Mouse (Mus musculus) NIH3T3 (cell line): ENCODE measurements around the gene Rnase11.
"Not testable (repeated sequence)": the region's sequence is repeated elsewhere in the genome, so short reads cannot be mapped to it uniquely, and the experiment has no call there.

Experiments
- DNase-seq: peaks from one replicate; pipeline ENCODE4 v3.0.0-alpha.2; 2012; ENCODE audit warnings: low read depth

Rnase11 gene

DNA sequence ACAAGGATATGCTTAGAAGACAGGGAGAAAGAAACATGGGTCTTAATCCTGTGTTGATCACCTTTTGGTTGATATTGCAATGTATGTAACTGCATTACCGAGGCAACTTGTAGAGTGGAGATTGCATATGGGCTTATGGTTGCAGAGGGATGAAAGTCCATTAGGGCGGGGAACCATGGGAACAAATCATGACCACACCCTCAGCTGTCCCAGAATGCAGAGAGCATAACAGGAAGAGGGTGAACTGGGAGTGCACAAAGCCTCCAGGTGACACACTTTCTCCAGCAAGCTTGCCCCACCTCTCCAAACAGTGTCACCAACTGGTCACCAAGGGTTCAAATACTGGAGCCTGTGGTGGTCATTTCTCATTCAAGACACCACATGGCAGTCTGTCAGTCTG lies 31.1 kb upstream of the Rnase11 start:
- no peak for DNase-seq

GRCm38 (mm10) chr14:51079180-51079579 lies 29.2 kb upstream of the Rnase11 start:
- no peak for DNase-seq

DNA sequence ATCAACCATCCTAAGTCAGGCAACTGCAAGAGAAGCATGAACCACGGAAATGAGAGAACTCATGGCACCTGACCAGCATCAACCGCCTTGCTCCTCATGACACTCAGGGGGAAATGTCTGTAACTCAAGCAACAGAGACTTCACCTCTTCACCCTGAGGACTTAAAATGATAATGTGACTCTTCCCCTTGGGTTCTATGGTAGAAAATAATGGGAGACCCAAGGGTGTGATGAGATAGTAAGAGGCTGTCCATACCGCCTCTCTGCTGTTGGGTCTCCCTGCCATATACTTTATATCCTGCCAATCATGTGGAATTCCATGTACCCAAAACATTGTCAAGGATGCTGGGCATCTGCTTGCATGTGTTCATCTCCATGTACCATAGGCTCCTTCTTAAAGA lies 24.4 kb upstream of the Rnase11 start, which contains the start of gene Olfr750:
Gene Olfr750 (minus strand): TSS at position 101 of the 400 bp plus-strand sequence.
- no peak for DNase-seq

DNA sequence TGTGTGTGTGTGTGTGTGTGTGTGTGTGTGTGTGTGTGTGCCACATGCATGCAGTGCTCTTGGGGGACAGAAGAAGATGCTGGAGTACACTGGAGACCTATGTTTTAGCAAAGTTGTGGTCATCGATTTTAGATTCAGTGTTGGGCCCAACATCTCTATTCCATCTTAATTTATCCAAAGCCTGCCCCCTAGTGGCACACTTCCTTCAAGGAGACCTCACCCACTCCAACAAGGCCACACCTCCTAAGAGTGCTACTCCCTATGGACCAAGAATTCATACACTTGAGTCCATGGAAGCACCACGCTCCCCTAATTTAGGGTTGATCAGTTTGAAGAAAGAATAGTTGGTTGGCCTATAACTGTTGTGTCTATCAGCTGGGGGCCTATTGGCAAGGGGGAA lies 19.7 kb upstream of the Rnase11 start:
- peak; percentile 67 for DNase-seq

DNA sequence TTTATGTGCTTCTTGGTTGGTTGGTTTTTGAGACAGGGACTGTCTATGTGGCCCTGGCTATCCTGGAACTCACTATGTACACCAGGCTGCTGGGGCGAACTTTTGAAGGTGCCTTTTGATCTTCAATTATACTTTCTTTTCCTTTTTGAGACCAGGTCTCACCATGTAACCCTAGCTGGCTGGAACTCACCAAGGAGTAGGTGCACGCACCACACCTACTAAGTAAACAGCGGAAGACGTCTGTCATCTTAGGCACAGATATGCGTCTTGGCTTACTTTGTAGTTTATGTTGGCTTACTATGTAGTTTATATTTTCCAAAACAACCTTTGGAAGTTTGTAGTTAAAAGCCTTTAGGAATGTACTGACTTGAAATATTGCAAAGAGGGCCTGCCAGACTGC lies 19.0 kb upstream of the Rnase11 start:
- no peak for DNase-seq

GRCm38 (mm10) chr14:51060761-51061160 lies 10.8 kb upstream of the Rnase11 start:
- no peak for DNase-seq

DNA sequence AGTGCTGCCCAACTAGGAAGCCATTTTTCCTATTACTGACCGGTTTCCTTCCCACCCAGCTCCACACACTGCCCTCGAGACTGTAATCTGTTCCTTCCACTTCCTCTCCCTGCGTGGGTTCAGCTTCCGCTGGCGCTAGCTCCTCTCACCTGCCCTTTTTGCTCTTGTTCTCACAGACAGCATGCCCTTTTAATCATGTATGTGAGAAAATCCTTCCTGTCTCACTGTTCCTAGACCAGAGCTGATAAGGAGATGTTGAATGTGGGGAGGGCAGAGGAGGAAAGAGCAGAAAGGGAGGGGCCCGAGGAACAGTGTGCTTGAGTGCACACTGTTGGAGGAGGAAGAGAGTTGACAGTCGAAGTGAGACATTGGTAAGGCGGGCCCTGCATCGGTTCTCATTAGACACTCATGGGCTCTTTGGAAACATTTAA lies 7.5 kb upstream of the Rnase11 start, which contains the start of gene Rnase12:
Gene Rnase12 (minus strand): TSS at position 261 of the 431 bp plus-strand sequence.
- DNase-seq: no peak

DNA sequence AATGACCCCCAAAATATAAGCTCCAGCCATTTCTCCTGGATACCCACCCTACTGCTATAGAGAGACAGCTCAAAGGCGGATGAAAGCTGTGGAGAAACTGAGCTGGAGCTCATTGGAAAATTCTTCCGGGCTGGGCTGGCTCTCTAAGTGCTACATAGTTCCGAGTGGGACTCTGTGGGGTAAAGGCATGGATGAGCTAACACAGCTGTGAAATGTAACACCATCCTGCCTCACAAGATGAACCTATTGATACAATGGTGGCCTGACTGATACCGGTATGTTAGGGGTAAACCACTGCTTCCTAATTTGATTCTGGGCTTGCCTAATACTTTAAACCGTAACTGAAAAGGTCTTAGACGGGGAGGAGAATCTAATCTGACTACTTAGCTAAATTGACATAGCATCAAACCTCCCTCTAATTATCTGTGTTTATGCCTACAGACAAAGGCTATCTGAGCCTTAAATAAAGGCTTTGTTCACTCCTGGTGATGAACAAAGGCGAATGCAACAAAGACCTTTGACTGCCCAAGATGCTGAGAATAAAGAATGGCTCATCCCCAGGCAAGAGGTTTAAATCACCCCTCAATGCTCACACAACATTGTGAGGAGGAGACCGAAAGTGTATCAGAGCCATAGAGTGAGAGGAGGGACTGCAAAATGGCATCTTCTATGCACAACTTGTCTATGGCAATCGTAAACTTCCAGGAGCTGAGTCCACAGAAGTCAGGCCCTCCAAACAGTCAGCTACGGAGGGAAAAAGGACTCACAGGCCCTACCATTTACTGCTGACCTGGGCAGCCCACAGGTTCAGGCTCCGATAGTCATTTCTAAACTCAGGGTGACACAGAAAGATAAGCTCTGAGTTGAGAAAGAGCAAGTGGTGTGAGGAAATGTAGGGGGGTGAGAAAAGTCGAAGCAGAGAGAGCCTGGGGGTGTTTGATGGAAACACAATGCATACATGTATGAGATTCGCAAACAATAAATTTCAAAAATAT lies 4.6 kb upstream of the Rnase11 start:
- DNase-seq: no peak

GRCm38 (mm10) chr14:51053176-51053575 lies 3.2 kb upstream of the Rnase11 start:
- DNase-seq: no peak

DNA sequence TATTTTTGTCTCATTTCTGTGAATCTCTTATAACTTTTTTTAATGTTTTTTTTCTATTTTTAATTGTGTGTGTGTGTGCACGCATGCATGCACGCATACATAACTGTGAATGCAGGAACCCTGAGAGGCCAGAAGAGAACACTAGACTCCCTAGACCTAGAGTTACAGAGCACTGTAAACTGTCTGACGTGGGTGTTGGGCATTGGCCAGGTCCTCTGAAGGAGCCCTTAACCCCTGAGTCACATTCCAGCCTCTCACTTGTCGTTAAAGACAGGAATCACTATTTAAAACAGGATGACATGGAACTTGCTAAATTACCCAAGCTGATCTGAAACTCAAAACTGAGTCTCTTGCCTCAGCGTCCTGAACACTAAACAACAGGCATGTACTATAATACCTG lies 2.0 kb upstream of the Rnase11 start:
- DNase-seq: peak; percentile 45

GRCm38 (mm10) chr14:51047846-51048245 lies 2.1 kb downstream of the Rnase11 start:
- no peak for DNase-seq

GRCm38 (mm10) chr14:51041769-51042168 lies 8.2 kb downstream of the Rnase11 start, which contains the start of gene Rnase9:
Gene Rnase9, minus strand, starts transcription at chr14:51041869.
- DNase-seq: no peak

DNA sequence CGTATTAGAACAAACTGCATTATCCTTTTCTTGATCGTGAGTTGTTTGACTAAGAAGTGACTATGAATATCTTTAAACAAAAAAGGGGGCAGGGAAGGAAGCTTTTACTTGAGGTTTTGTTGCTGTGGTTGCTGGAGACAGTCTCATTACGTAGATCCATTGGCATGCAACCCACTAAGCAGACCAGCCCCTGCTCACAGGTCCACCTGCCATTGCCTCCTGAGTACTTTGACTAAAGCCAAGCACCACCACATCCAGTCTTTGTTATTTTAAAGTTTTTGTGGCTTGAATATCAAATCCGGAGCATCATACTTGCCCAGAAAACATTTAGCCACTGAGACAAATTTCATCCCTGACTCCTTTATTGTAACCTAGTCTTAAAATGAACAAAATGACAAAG lies 13.7 kb downstream of the Rnase11 start:
- no peak for DNase-seq

DNA sequence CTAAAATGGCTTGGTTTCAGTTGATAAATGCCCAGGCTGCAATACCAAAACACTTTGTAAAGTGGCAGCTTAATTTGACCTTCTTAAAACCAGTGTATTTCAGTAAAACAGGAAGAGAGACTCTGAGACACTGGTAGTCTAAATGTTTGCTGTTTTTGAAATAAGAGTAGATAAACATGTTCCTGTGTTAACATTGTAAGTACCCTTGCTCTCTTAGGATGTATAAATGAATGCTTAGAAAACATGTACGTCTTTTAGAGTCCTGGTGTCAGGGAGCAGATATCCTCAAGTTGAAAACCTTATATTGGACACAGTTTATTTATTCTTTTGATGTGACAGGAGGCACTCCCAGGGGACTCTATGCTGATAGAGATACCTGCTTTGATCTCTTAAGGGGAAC lies 14.8 kb downstream of the Rnase11 start:
- DNase-seq: no peak

DNA sequence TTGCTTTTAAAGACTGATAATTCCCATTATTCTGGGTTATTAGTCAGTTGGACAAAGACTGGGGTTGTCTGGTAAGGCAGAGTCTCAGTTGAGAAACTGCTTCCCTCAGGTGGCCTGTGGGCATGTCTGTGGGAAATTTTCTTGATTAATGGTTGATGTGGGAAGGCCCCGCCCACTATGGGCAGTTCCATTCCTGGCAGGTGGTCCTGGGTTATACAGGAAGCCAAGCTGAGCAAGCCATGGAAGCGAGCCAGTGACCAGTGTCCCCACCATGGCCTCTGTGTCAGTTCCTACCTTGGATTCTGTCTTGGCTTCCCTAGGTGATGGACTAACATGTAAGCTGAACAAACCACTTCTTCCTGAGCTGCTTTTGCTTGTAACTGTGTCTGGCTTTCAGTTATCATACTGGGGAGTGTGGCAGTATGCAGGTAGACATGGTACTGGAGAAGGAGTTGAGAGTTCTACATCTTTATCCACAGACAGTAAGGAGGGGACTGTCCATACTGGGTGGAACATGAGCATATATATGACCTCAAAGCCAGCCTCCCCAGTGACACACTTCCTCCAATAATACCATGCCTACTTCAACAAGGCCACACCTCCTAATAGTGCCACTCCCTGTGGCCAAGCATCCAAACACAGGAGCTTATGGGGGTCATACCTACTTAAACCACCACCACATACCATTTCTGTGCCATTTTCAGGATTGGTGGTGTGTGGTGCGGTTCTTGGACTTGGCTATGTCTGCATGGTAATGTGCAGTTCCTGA lies 22.4 kb downstream of the Rnase11 start:
- DNase-seq: no peak

DNA sequence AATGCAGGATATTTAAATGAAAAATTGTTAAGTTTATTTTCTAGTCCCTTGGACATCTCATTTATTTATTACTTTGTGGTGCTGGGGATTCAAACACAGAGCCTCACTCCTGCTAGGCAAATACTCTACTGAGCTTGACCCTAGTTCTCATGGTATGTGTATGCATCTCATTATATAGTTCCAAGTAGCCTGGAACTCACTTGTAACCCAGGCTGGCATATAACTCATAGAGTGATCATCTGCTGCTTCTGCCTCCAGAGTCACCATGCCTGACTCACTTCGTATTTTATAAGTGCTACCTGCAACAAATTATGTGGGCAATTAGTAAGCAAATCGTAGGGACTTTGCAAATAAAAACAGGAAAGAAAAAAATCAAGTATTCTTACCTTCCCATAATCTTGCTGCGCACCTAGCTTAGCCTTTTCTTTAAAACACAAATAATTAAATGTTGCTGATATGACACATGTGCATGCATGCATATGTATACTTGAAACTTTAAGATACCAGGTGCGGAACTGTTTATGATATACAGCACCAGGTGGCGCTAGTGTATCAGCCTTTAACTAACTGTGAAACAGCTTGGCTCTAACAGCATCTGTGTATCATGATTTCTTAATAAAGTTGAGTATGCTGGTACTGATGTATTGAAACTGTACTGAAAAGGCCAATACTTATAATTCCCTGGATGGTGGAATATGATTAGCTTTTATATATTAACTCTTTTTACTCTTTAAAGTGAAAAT lies 23.4 kb downstream of the Rnase11 start:
- DNase-seq: peak; percentile 90

DNA sequence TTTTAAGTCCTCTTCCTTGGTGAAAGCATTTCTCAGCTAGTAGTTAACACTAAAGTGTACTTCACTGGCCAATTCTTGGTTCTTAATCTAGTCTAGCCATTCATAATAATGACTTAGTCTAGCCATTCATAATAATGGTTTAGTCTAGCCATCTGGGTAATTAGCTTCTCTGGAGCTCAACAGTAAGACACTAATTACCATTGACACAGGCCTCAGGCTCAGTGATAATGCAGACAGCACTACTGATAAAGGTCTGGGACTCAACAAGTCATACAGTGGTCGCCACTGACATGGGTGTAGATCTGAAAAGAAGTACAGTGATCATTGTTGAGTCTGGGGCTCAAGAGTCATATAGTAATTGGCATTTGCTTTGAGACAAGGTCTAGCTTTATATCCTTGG lies 25.1 kb downstream of the Rnase11 start:
- DNase-seq: no peak

GRCm38 (mm10) chr14:51023457-51023856 lies 26.5 kb downstream of the Rnase11 start:
- DNase-seq: no peak

DNA sequence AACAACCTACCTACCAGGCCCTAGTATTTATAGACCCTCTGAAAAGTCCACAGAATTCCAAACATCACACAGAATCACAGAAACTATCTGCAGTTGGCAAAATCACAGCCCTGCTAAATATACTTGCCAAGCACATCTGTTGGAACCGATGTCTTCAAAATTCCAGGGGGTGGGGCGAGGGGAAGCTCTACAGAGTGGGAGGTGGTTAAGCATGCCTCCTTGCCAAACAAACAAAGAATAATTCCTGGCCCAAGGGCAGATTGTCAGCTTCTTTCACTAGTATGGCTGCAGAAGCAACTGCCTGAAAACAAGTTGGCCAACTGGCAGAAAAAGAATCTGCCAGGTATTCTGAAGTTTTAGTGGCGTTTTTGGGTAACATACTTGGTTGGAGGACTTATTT lies 32.7 kb downstream of the Rnase11 start:
- peak; percentile 71 for DNase-seq

- no peak for DNase-seq
Measured at GRCm38 (mm10) chr14:51015780-51016179, 34.2 kb downstream of the Rnase11 start.

GRCm38 (mm10) chr14:51014724-51015123 lies 35.2 kb downstream of the Rnase11 start:
- not testable (repeated sequence) for DNase-seq

GRCm38 (mm10) chr14:51009572-51009971 lies 40.4 kb downstream of the Rnase11 start:
- no peak for DNase-seq
